In the genomic region with DNA sequence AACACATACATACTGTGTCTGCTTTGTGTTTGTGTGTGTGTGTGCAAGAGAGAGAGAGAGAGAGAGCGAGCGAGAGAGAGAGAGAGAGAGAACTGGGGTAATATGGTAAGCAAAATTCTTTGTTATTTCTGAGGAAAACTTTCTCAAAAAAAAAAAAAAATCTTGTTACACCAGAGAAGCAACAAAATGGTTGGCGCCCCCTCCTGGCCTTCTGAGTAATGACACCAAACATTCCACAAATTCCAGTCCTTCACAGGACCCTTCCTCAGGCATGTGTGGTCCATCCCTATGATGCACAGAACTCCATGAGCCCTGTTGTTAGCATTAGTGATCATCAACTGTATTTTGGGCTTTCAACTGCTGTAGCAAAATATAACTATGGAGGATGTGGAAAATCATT, we compare ENCODE assay signal across 10 mouse cellular contexts.
DNase-seq lines count a peak whose midpoint lies in the region; ATAC-seq and TF ChIP-seq lines count a peak whose summit lies in the region.
"Had no signal": no experiment of that assay in that cellular context is flagged by ENCODE, and none has a peak within 500 bp of the region (broad histone marks: within the 10 kb centered on the region; RNA-seq: fewer than 3 reads in every experiment).

No protein-coding gene starts in this region.

- no peak overlapping the region for H3K4me3 ChIP-seq in hindbrain, postnatal 0 days (ENCODE audit: low read length)
- H3K4me3 ChIP-seq in hindbrain, embryonic 10.5 days: no peak overlapping the region
- H3K4me3 ChIP-seq: forebrain, embryonic 15.5 days; liver, embryonic 13.5 days; myocyte had no signal

- H3K27me3 ChIP-seq in hindbrain, postnatal 0 days (ENCODE audit: insufficient read depth, low read length): no peaks in the 10 kb centered on the region
- no peaks in the 10 kb centered on the region for H3K27me3 ChIP-seq in hindbrain, embryonic 10.5 days (ENCODE audit: insufficient read depth, poor library complexity, severe bottlenecking)
- H3K27me3 ChIP-seq: forebrain, embryonic 15.5 days; liver, embryonic 13.5 days had no signal

- H3K9ac ChIP-seq in hindbrain, postnatal 0 days (replicated peaks; ENCODE audit: low read length): no peak overlapping the region
- H3K9ac ChIP-seq: forebrain, embryonic 15.5 days; liver, embryonic 13.5 days had no signal

- no peaks in the 10 kb centered on the region for H3K4me1 ChIP-seq in hindbrain, postnatal 0 days (ENCODE audit: insufficient read depth, low read length)
- no peaks in the 10 kb centered on the region for H3K4me1 ChIP-seq in hindbrain, embryonic 10.5 days (replicated peaks)
- H3K4me1 ChIP-seq: forebrain, embryonic 15.5 days; liver, embryonic 13.5 days had no signal

- DNase-seq in hindbrain, postnatal 0 days (ENCODE audit: low spot score): no peak
- DNase-seq in hindbrain, embryonic 10.5 days (ENCODE audit: low spot score): no peak
- peak; percentile 17 for DNase-seq in lung, postnatal 36 days
- DNase-seq in lung, postnatal 14 days: no peak
- peak; percentile 58 for DNase-seq in R1 (ENCODE audit: low read depth, low spot score)
- peak; percentile 1 for DNase-seq in induced T-regulatory cell, adult 2 months (ENCODE audit: low read depth)
- DNase-seq: liver, embryonic 13.5 days had no signal

- no peaks in the 10 kb centered on the region for H3K9me3 ChIP-seq in hindbrain, postnatal 0 days (ENCODE audit: low read length)
- H3K9me3 ChIP-seq in hindbrain, embryonic 10.5 days: no peaks in the 10 kb centered on the region
- H3K9me3 ChIP-seq: forebrain, embryonic 15.5 days; liver, embryonic 13.5 days had no signal

- peak; percentile 30; the same call in 1 of the 2 replicates for TF ChIP-seq CTCF in hindbrain, postnatal 0 days (IDR thresholded peaks at IDR 0.05; ENCODE audit: low read depth)

- H3K27ac ChIP-seq in hindbrain, postnatal 0 days: no peak overlapping the region
- no peak overlapping the region for H3K27ac ChIP-seq in hindbrain, embryonic 10.5 days
- H3K27ac ChIP-seq: forebrain, embryonic 15.5 days; liver, embryonic 13.5 days had no signal

- no peak for ATAC-seq in hindbrain, postnatal 0 days
- ATAC-seq in megakaryocyte, adult 5-6 weeks (ENCODE audit: poor library complexity, severe bottlenecking): no peak
- ATAC-seq: forebrain, embryonic 15.5 days had no signal

- WGBS in hindbrain, postnatal 0 days: 64% methylated on average over 3 of the region's 3 CpGs
- 63% methylated on average over 3 of the region's 3 CpGs for WGBS in hindbrain, embryonic 10.5 days

- H3K4me2 ChIP-seq in hindbrain, postnatal 0 days (ENCODE audit: low read depth, low read length): no peak overlapping the region
- H3K4me2 ChIP-seq: forebrain, embryonic 15.5 days; liver, embryonic 13.5 days had no signal

- no peaks in the 10 kb centered on the region for H3K36me3 ChIP-seq in hindbrain, postnatal 0 days (ENCODE audit: insufficient read depth, low read length)
- no peaks in the 10 kb centered on the region for H3K36me3 ChIP-seq in hindbrain, embryonic 10.5 days
- H3K36me3 ChIP-seq: forebrain, embryonic 15.5 days; liver, embryonic 13.5 days had no signal

Comparison
In these comparisons a context has a peak if more than half of its experiments do, and no peak if none do; other contexts are left out.
1. DNase-seq: peak in lung, postnatal 36 days (single experiment), R1 (single experiment) and induced T-regulatory cell, adult 2 months (single experiment); none in hindbrain, postnatal 0 days (single experiment), hindbrain, embryonic 10.5 days (single experiment) and lung, postnatal 14 days (single experiment).